Mouse (Mus musculus): ENCODE measurements around the gene Capn5. TPM values are rescaled to one million over a fixed set of nuclear protein-coding genes. Genes with fewer than 3 reads are reported as not detected.
"Not testable (repeated sequence)": the region's sequence is repeated elsewhere in the genome, so short reads cannot be mapped to it uniquely, and the experiment has no call there.

Gene Capn5
- total RNA-seq (2021) = 1 to 10 TPM; 2.7 to 3.9 TPM
- long read RNA-seq, experiment 1, full-length matches to known transcripts = 1 of 3 reads
- long read RNA-seq, experiment 1, partial matches to known transcripts = 2 of 3 reads
- long read RNA-seq, experiment 1, other reads (novel, unspliced or antisense) = 0 of 3 reads
- long read RNA-seq, experiment 2, full-length matches to known transcripts = 1 of 2 reads
- long read RNA-seq, experiment 2, partial matches to known transcripts = 0 of 2 reads
- long read RNA-seq, experiment 2, other reads (novel, unspliced or antisense) = 1 of 2 reads

DNA sequence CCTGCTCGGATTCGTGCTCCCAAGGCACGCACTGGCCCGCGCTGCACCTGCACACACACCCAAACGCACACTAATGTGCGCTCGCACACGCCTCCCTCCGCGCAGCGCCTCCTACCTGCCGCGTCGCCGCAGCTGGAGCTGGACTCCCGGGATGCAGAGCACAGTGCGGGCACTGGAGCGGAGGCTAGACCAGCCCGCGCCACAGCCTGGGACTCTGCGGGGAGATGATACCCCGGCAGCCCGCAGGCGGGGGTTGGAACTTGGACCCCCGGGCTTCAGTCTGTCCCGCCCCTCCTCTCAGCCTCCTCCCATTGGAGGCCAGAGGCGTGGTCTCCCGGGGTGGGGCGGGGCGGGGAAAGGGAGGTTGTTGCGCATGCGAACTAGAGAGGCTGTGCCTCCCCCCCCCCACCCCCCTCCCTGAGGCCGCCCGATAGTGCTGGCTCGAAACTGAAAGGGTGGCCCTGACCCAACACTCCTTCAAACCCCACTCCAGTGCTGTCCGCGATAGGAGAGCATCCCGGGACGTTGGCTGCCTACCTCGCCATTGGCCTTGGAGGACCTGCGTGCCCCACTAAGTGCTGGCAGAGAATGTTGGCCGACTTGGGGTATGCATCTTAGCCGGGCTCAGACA lies at the start of gene Capn5:
TSS of gene Capn5 (minus strand) at position 346 of the 631 bp plus-strand sequence.
- intact Hi-C loops (cut with DNase I) = no loop called here
- DNase-seq = peak; percentile 60 to 72

DNA sequence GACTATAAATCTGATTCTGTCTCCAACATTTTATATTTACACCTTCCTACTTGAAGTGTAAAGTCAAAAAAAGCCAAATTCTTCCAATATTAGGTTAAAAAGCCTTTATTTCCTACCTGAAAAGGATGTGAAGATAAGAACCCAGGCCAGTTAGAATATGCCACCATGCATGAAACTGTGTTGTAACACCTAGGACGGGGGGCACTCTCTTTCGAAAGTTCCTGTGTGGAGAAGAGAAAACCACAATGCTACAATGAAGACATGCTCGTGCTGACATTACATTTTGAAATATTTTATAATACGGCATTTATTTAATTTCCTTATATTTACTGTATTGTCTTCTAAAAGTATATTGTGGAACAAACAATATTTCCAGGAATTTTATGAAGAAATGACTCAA lies 45.7 kb upstream of the Capn5 start:
- no peak for DNase-seq
- intact Hi-C loops (cut with DNase I) = no loop called here

DNA sequence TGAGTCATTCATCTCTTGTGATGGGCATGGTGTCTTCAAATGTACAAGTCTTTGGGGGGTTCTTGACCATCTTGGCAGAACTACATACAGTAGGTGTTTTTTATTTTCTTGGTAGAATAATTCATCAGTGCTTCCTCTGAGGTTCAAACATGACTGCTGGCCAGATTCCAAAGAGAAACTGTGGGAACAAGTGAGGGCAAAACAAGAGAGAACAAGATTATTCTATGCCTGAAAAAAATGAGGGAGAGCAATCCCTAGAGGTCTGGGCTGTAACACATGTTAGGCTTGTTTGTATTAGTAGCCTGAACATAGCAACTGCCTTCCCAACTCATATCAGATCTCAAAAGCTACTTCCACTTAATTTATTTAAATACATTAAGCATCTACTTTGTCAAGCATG lies 38.6 kb upstream of the Capn5 start:
- intact Hi-C loops (cut with DNase I) = no loop called here
- DNase-seq = no peak

DNA sequence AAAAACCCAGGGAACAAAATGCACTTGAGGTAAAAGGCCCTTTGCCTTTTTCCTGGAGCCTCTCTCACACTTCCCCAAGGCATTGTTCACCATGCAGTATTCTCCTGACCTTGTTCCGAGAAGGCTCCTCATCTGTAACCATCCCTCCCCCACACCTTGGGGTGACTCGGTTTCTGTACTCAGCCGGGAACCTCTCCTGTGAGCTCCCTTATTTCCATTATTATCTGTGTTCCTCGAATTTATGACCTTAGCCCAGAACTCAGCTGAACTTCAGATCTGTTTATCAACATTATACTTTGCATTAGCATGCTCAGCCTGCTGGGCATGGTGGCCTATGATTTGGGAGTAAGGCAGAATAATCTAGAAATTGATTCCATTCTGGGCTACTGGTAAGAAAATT lies 24.9 kb upstream of the Capn5 start:
- DNase-seq = no peak
- intact Hi-C loops (cut with DNase I) = no loop called here

DNA sequence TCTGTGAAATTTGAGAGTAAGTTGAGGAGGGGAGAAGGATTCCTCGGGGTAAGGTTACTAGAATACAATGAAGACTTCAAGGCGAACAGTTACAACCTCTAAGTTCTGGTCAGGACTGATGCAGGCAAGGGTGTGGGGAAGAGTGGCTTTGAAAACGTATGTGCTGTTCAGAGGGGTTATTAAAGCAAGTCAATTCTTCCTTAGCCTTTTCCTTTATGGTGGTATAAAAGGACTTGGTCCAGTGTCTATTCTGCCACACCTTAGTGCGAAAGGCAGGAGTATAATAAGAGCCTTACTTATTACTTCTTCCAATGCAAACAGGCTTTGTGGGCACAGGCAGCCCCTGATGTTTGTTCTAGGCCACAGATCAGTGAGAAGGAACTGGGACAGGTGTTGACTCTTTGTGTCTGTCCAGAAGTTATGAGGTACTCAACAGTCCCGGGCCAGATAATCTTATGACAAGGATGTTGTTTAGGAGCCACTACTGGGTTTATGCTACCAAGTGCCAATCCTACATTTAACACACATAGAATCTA lies 23.5 kb upstream of the Capn5 start:
- no peak for DNase-seq
- intact Hi-C loops (cut with DNase I) = no loop called here

DNA sequence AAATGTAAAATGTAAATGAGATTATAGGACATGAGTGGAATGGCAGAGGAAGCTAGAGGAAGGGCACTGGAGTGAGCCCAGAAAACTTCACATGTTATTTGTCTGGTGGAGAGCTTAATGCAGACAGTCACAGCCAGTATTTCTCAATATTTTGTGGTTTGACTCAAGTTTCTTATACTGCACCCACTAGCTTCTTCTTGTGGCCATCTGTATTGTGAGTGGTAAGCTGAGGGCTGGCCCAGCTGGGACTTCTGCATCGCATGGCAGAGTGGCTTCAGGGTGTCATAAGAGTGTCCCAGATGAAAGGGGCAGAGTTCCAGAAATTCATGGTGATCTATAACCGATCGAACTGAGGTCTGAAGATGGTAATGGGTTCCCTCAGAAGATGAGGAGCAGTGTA lies 22.3 kb upstream of the Capn5 start:
- intact Hi-C loops (cut with DNase I) = no loop called here
- DNase-seq = no peak

DNA sequence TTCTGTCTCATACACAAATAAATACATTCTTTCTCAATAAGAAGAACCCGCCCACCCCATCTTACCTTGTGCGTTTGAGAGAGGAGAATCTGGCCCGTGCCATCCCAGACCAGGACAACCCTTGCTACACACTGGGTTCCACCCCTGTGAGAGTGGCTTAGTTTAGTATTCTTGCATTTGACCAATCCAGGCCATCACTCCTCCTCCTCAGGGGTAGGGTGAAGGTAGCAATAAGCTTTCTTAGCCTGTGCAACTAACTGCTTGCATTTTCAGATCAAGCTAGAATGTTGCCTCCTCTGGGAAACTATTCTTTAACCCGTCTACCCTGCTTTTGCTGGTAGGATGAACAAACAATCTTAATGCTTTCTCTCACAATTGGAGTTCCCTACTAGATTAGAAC lies 21.3 kb upstream of the Capn5 start, which contains the start of gene B3gnt6:
TSS of gene B3gnt6 (minus strand) at position 101 of the 400 bp plus-strand sequence.
- intact Hi-C loops (cut with DNase I) = no loop called here

DNA sequence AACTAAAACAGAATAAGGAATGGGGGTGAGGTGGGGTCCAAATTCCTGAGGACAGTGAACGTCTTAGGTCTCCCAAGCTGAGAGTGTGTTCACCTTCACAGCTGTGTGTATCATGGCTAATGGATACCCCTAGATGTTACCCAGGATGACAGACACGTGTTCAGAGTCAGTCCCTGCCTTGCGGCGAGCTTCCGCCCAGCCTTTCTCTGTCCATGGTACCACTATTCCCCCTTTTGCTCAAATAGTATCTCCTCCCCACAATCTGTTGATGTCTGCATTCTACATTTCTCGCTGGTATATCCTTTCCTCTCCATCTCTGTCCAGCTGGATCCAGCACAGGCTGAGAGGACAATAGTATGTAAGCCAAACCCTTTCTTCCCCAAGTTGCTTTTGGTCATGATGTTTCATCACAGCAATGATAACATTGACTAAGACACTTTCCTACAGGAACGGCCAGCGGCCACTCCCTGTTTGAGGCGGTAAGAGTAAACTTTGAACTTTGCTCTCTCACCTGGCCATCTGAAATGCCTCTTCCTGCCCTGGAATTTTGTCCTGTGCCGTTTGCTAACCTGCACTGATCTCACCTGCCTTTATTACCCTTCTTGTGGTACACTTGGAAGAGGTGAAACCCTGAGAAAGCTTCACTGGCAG lies 17.2 kb upstream of the Capn5 start:
- intact Hi-C loops (cut with DNase I) = no loop called here
- DNase-seq = no peak

More for the DNA sequence above, 21.3 kb upstream of the Capn5 start, which contains the start of gene B3gnt6:
- no peak for DNase-seq

DNA sequence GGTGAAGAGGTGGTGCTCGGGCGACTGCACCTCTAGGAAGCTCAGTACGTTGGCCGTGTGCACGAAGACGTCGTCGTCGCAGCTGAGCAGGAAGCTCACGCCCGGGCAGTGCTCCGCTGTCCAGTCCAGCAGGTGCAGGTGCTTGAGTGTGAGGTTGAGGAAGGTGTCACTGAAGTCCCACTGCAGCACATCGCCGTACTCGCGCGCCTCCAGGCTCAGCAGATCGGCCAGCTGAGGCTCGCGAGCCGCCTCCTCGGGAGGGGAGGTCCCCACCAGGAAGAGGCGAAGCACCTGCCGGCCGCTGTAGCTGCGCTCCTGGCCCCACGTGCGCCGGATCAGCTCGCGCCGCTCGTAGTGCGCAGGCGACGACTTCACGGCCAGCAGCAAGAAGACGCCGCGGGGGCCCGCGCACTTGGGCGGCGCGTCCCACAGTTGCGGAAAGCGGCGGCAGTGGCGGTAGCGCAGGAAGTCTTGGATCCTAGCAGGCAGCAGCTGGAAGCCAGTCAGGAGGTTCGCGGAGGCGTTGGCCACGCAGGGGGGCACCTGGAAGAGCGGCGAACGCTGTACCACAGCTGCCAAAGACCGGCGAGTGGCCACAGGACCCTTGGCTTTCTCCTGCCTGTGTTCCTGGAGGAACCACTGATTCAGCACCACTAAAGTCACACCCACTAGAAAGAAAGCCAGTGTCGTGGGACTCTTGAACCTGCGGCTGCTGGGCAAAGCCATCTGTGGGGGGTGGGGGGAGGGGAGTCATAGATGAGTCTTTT lies 16.1 kb upstream of the Capn5 start:
- DNase-seq = peak in 1 of 2 experiments; percentile 18
- intact Hi-C loops (cut with DNase I) = no loop called here

DNA sequence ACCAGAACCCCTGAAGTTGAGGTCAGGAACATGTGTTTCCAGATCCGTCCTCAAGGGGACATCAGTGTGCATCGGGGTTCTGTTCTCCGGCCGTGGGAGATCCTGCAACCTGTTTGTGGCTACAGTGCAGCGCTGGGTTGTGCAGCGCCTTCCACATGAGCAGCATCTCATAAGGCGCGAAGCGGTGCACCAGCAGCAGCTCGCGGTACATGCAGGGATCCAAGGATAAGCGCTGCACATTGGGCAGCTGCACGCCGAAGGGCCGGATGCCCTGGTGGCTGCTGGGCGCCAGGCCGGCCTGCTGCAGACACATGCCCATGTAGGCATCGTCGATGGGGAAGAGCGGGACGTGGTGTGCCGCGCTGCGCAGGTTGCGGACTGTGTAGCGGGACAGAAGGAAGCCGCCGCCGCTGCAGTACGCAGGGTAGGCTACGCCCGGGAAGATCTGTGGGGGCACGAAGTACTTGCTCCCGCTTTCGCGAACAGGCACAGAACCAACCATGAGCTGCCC lies 15.5 kb upstream of the Capn5 start:
- intact Hi-C loops (cut with DNase I) = no loop called here
- DNase-seq = peak in 1 of 2 experiments; percentile 23

DNA sequence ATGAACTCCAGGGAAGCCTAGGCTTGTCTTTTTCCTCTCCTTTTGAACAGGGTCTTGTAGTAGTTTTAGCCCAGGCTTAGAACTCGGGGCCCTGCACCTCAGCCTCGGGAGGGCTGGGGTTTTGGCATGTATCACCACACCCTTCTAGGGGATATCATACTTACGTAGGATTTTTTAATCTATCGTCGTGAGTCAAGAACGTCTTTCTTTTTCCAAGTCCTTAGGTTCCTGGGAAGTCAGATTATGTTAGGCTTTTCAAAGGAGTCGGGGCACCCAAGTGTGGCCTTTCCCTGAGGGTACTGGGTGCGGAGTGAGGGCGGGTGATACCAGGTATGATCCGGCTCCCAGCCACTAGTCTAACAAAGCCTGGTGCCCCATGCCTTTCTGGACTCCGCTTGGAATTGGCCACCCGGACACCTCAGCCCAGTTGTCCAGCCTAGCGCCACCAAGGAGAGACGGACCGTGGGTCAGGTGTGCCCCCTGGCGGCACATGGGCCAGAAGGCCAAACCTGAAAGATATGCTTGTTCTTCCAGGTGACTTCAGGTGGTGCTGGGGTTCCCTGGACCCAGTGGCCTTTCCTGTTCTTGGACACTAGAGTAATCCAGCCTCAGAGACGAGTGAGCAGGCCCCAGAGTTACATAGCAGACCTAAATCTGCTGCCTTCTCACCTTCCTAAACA lies 13.6 kb upstream of the Capn5 start:
- intact Hi-C loops (cut with DNase I) = loop anchor here (1.0 kb wide), 1 partner anchor 36 kb away; no protein-coding TSS in a partner anchor
- peak in 1 of 2 experiments; percentile 41 for DNase-seq

DNA sequence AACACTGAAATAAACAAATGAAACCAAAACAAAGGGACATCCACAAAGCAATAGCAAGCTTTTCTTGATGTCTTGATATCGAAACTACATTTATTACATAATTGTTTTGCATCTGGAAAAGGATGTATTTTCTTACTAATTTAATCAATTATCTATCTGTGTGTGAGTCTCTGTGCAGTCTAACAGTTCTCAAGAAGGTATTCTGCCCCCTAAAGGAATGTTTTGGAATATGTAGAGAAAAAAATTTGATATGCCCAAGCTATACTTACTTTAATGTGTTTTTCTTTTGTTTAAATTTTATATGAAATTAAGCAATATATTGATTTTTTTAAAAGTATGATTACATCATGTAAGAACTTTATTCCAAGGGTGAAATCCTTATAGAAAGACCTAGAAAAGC lies 12.5 kb upstream of the Capn5 start:
- no peak for DNase-seq
- intact Hi-C loops (cut with DNase I) = no loop called here

DNA sequence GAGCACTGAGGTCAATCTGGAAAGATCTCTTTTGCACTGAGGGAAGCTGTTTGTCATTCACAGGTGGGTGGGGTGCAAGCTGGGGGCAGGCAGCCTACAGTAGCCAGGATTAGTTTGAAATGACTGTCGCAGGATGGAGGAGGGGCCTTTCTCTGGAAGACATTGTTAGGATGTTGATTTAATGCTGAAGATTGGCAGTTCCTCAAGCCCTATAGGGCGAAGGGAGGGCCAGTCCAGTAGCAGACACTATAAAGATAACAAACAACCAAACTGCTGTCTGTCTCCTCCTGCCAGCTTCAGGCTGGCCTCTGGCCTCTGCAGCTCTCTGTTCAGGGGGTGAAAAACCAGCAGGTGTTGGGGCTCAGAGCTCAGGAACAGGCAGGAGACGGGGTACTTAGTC lies 11.7 kb upstream of the Capn5 start:
- DNase-seq = no peak
- intact Hi-C loops (cut with DNase I) = no loop called here

DNA sequence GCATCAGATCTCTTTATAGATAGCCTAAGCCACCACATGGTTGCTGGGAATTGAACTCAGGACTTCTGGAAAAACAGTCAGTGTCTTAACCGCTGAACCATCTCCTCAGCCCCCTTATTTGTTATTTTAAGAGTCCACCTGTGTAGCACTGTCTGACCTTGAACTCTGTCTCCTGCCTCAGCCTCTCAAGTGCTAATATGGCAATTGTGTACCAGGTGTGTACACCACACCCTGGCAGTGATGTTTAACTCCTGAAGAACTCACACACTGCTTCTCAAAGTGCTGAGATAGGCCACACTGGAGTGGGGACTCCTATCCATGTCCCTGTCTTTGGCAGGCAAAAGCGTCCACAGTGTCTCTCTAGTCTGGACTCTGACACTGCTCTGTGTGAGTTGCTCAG lies 10.6 kb upstream of the Capn5 start:
- DNase-seq = no peak
- intact Hi-C loops (cut with DNase I) = no loop called here

DNA sequence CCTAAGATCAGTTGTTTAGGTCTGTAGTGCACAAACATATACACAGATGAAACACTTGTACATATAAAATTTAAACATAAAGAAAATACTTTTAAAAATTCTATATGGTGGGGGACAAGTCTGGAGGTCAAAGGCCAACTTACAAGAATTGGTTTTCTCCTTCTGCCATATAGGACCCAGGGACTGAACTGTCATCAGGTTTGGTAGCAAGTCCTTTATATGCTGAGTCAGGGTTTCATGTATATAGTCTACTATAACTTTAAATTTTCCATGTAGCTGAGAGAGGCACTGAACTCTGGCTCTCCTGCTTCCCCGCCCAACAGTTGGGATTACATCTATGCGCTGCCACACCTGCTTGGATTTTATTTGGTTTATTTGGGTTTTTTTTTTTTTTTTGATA lies 10.2 kb upstream of the Capn5 start:
- no peak for DNase-seq
- intact Hi-C loops (cut with DNase I) = no loop called here

DNA sequence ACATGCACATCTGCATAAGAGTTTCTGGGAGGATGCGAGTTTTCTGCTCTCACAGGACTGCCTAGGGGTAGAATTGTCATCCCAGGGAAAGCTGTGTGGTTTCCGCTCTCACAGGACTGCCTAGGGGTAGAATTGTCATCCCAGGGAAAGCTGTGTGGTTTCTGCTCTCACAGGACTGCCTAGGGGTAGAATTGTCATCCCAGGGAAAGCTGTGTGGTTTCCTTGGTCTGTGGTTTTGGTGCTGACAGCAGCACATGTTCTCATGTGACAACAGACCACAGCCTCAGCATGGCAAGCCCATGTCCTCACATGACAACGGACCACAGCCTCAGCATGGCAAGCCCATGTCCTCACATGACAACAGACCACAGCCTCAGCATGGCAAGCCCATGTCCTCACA lies 9.3 kb upstream of the Capn5 start:
- DNase-seq; intact Hi-C loops (cut with DNase I): not testable (repeated sequence)

DNA sequence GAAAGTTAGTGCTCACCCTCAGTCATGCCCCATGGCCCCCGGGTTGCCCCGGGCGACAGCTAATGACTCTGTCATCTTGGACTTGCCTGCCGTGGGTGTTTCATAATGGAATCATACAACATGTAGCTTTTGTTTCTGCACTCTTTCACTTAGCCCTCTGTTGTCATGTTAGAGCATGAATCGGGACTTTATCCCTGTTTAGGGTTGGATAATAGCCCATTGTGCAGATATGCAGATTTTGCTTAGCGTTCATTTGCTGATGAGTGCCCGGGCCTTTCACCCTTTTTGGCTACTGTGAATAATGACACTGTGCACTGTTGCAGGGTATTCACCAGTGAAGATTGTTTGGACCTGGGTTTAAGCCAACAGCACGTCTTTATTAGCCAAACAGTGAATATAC lies 8.6 kb upstream of the Capn5 start:
- DNase-seq = no peak
- intact Hi-C loops (cut with DNase I) = no loop called here

DNA sequence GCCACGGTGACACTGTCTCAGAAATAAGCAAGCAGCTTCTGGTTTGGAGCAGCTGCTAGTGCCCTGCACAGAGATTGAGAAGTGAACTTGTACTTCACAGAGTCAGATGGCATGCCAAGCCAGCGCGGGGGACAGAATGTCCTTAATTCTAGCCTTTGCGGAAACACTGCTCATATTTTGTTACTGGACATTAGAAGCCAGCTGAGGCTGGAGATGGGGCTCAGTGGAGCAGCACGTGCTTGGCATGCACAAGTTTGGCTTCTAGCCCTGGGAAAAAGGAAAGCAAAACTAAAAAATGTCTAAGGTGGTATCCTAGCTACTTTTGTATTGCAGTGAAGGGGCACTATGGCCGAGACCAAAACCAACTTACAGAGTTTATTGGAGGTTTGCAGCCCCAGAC lies 7.3 kb upstream of the Capn5 start:
- intact Hi-C loops (cut with DNase I) = no loop called here
- no peak for DNase-seq

DNA sequence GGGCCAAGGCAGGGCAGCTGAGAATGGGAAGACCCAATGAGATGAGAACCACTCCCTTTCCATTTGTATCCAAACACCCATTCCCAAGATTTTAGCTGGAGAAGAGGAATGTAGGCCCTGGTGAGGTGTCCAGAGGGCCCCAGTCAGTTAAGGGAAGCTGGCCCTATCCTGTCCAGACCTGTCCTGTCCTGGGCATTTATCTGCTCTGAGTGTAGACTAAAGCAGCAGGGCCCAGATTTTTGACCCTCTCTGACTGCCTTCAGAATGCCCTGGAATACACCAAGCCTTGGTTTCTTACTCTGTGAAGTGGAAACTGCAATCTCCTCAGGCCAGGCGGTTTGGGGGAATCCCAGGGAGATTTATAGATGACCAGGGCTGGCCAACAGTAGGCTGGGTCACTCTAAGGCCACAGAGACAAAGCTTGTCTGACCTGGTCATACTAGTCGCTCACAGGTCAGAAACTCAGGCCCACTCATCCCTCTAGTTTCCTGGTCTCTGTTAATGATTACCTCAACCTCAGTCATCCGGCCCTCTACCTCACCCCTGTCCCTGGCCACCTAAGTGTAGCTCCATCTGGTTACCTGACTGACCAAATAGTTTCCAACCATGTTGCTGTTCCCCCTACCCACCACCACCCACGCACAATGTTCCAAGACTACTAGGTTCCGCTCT lies 622 bp upstream of the Capn5 start:
- intact Hi-C loops (cut with DNase I) = no loop called here
- no peak for DNase-seq

Measured in heart, postnatal 14 days (tissue).